Mouse (Mus musculus) thymus, adult 2 months (tissue): Measurements from ENCODE around the gene Psapl1.

ENCODE experiments used
- CTCF ChIP-seq: fragments of 200-500 bp; IDR thresholded peaks from 2 replicates; pipeline ENCODE4 v1.5.1; 2012; ENCODE audit warnings: mild to moderate bottlenecking, control low read depth, low read length, moderate library complexity, borderline replicate concordance; ENCODE audit not compliant: control insufficient read depth, poor library complexity, insufficient read depth; ENCODE audit errors: extremely low read depth
- POLR2A ChIP-seq: fragments of 200-500 bp; IDR thresholded peaks from 2 replicates; pipeline ENCODE4 v1.6.1; 2012; ENCODE audit warnings: mild to moderate bottlenecking, low read length, control low read depth, moderate library complexity; ENCODE audit not compliant: control insufficient read depth, poor library complexity, insufficient read depth; ENCODE audit errors: extremely low read depth

DNA sequence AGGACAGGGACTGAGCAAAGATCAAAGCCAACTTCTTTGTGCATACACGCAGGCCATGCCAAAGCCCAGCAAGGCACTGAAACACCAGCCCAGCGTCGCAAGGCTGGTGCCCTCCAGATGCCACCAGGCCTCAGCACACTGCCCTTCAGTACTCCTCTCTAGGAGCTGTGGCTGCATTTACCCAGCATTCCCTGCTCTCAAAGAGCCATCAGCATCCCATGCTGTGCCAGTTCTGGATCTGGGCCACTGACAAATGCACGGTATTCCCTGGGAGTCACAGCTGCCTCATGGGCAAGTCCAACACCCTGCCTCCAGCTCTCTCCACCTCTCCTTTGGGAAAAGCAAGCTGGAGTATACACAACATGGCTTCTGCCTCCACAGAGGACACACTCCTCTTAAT lies 16.3 kb downstream of the Psapl1 start:
- no peak for TF ChIP-seq CTCF
- no peak for TF ChIP-seq POLR2A
